Mouse (Mus musculus) kidney, embryonic 15.5 days (tissue): ENCODE measurements at regions not wholly inside any gene's neighbourhood (a gene's known extent, or its start where the extent isn't known, plus 50 kb on each side); places are given as distances from the start of the nearest gene placed in this dataset.

Experiments
- ATAC-seq: fragments of 200-750 bp; cut with Nextera tagmentation; replicated peaks from 2 replicates; pipeline ENCODE4 v1.8.0; 2017; ENCODE audit warnings: moderate TSS enrichment; ENCODE audit not compliant: low FRiP score
- H3K27ac ChIP-seq: fragments of 300-500 bp; sonication (generic); 2 replicates; pipeline ENCODE4 v1.5.1; 2015; ENCODE audit warnings: mild to moderate bottlenecking, inconsistent platforms
- H3K27me3 ChIP-seq: fragments of 300-500 bp; sonication (generic); 2 replicates; pipeline ENCODE4 v1.6.1; 2015; ENCODE audit warnings: inconsistent platforms
- H3K36me3 ChIP-seq: fragments of 300-500 bp; sonication (generic); 2 replicates; pipeline ENCODE4 v1.6.1; 2015; ENCODE audit warnings: inconsistent platforms
- H3K4me1 ChIP-seq: fragments of 300-500 bp; sonication (generic); 2 replicates; pipeline ENCODE4 v1.6.1; 2015; ENCODE audit warnings: inconsistent platforms
- H3K4me2 ChIP-seq: fragments of 300-500 bp; sonication (generic); 2 replicates; pipeline ENCODE4 v1.6.1; 2015; ENCODE audit warnings: moderate library complexity, mild to moderate bottlenecking, inconsistent platforms
- H3K4me3 ChIP-seq: fragments of 300-500 bp; sonication (generic); replicated peaks from 2 replicates; pipeline ENCODE4 v1.5.1; 2015; ENCODE audit warnings: mild to moderate bottlenecking, inconsistent platforms
- H3K9ac ChIP-seq: fragments of 300-500 bp; sonication (generic); 2 replicates; pipeline ENCODE4 v1.6.1; 2015; ENCODE audit warnings: mild to moderate bottlenecking, inconsistent platforms
- H3K9me3 ChIP-seq: fragments of 300-500 bp; sonication (generic); replicated peaks from 2 replicates; pipeline ENCODE4 v1.6.1; 2016; ENCODE audit warnings: inconsistent platforms
- WGBS: fragments of 180-500 bp; shearing (Covaris S2); methylation state at CpG from one replicate; pipeline ENCODE4 v1.1.7; 2015; ENCODE audit warnings: mixed read lengths; 5-methylcytosine and 5-hydroxymethylcytosine counted together

DNA sequence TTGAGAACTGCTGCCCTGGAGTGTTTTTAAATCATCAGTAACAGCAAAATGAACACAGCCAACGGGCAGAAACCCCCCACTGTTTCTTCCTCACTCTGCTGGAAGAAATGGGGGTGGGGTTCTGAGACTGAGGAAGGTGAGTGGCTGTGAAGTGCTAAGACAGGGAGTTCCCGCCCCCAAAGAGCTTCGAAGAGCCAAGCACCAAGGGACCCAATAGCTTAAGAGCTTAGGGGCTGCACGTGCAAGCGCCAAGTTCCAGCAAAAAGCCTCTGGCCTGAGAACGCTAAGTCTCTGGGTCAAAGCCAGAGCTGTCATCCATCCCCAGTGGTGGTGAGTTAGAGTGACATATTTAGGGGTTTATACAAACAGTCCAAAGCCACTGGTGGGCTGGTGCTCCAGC, 55.1 kb upstream of the Pcbd1 start:
- Histone ChIP-seq H3K4me3 (no peak overlapping the region), H3K27me3 (no peaks in the 10 kb centered on the region), H3K27ac (no peak overlapping the region), H3K4me1 (peaks cover 6% of the 10 kb centered on the region; the same call in 1 of the 2 replicates), H3K36me3 (no peaks in the 10 kb centered on the region), H3K9ac (no peak overlapping the region), H3K4me2 (no peak overlapping the region), H3K9me3 (no peaks in the 10 kb centered on the region)
- ATAC-seq: no peak
- WGBS: 47% methylated on average over 6 of the region's 6 CpGs

DNA sequence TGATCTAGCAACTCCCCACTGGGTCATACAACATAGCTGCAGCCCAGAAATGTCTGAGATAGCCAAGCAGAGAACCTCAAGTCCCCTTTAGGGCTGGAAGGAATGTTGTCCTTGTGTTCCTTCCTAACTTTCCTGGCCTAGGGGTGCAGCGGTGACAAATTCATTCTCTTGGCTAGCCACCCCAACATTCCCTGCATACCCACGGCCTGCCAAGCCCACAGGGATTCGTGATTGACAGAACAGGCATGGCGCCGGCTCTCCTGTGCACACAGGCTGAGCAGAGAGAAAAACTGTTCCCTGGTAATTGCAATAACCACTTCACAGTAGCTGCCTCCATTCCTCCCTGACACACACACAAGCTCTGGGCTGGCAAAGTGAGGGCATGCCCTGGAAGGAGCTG, 60.5 kb upstream of the Pcbd1 start:
- no peaks in the 10 kb centered on the region for H3K27me3 ChIP-seq
- no peaks in the 10 kb centered on the region for H3K9me3 ChIP-seq
- H3K4me3 ChIP-seq: no peak overlapping the region
- H3K9ac ChIP-seq: no peak overlapping the region
- no peak overlapping the region for H3K27ac ChIP-seq
- H3K36me3 ChIP-seq: no peaks in the 10 kb centered on the region
- 76% methylated on average over 5 of the region's 5 CpGs for WGBS
- H3K4me1 ChIP-seq: no peaks in the 10 kb centered on the region
- no peak for ATAC-seq
- no peak overlapping the region for H3K4me2 ChIP-seq

DNA sequence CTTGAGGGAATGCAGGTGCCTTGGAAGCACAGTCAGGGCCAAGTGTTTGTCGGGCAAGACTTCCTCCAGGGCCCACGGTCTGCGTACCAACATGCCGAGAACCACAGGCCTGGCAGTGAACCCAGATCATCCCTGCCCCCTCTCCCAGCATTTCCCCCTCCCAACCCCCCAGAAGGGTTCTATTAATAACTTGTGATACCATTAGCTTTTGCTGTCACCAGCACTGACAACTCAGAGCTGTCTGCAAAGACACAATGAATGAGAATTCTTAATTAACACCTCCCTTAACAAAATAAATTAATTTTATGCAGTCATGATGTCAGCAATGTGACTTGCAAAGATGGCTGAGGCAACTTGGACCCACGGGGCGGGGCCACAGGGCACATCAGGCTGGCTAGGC, 61.9 kb upstream of the Pcbd1 start:
- H3K4me3 ChIP-seq: no peak overlapping the region
- peaks cover 4% of the 10 kb centered on the region; the same call in 1 of the 2 replicates for H3K27me3 ChIP-seq
- ATAC-seq: no peak
- 77% methylated on average over 6 of the region's 6 CpGs for WGBS
- H3K4me2 ChIP-seq: no peak overlapping the region
- no peaks in the 10 kb centered on the region for H3K4me1 ChIP-seq
- no peak overlapping the region for H3K9ac ChIP-seq
- no peaks in the 10 kb centered on the region for H3K9me3 ChIP-seq
- H3K36me3 ChIP-seq: no peaks in the 10 kb centered on the region
- no peak overlapping the region for H3K27ac ChIP-seq

DNA sequence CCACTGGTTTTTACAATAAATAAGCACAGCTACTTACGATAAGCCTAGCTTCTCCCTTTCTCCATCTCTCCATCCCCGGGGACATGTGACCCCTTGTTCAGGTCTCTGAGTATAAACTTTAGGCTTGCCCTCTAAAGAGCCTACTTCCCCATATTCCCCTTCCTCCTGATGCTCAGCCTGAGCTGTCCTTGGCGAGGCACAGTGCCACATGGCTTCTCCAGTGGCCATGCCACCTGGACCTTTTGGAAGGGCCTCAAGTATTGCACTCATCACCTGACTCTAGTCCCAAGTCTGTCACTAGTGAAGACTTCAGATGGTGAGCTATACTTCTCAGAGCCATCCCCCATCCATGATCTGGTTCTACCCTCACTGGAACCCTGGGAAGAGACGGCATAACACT, 64.1 kb upstream of the Pcbd1 start:
- Histone ChIP-seq H3K27ac (no peak overlapping the region), H3K9ac (no peak overlapping the region), H3K4me1 (no peaks in the 10 kb centered on the region), H3K9me3 (no peaks in the 10 kb centered on the region), H3K4me2 (no peak overlapping the region), H3K27me3 (peaks cover 6% of the 10 kb centered on the region; the same call in 1 of the 2 replicates), H3K36me3 (no peaks in the 10 kb centered on the region), H3K4me3 (no peak overlapping the region)
- ATAC-seq: no peak
- WGBS: 85% methylated on average over 4 of the region's 4 CpGs

DNA sequence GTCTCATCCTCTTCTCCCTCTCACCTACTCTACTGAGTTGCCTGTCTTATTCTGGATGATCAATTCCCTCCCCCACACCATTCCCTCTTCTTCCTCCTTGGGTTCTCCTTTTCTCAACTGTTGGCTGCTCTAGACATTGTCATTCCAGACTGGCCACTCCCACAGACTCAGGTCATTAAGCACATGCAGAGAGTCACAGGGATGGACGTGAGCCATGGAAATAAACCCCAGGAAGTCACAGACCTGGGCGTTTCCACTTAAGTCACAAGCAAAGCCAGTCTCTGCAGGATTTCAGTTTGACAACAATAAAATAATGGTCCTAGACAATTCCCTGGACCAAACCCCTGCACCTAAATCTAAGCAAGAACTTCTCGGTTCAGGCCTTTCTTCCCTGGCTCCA, 65.0 kb upstream of the Pcbd1 start:
- ATAC-seq: no peak
- WGBS: 25% methylated on average over 3 of the region's 3 CpGs

DNA sequence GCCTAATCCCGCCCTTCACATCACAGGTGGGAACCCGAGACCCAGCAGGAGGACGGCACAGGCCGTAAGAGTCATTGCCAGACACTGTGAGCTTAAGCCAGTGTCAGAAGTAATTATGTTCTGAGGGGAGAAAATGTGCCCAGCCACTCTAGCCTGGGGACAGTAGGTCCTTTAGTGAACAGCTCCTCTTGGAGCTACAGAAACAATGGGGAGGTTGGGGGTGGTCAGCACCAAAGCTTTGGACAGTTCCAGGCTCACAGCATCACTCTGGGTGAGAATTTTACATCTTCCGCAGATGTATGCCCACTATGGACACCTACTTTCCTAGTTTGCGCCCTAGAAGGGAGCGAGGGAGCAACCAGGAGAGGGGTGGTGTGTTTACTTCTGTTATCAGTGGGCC, 65.7 kb upstream of the Pcbd1 start:
- H3K9me3 ChIP-seq: no peaks in the 10 kb centered on the region
- ATAC-seq: no peak

More for the DNA sequence above, 65.0 kb upstream of the Pcbd1 start:
- H3K27me3 ChIP-seq: peaks cover 6% of the 10 kb centered on the region; the same call in 1 of the 2 replicates
- H3K36me3 ChIP-seq: no peaks in the 10 kb centered on the region
- H3K9me3 ChIP-seq: no peaks in the 10 kb centered on the region
- H3K9ac ChIP-seq: no peak overlapping the region
- H3K27ac ChIP-seq: no peak overlapping the region
- no peak overlapping the region for H3K4me3 ChIP-seq
- H3K4me1 ChIP-seq: no peaks in the 10 kb centered on the region
- H3K4me2 ChIP-seq: no peak overlapping the region

DNA sequence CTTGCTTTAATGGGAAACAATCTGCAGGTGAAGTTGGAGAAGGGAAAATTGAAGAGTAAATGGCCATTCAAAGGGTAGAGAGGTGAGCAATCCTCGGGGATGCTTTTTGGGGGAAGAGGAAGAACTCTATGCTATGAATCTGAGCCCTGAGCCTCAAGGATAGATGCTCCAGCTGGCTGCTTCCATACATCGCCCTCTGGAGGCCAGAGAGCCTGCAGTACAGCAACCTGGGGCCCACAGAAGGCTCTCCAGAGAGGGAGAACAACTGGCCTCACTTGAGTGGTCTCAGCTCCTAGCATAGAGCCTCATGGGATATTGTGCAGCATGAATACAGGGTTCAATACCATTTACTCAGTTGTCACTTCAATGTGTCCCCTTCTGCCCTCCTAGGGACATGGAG, 69.6 kb upstream of the Pcbd1 start:
- WGBS: 24% methylated on average over 2 of the region's 2 CpGs
- no peak for ATAC-seq
- H3K4me1 ChIP-seq: no peaks in the 10 kb centered on the region

More for the DNA sequence above, 65.7 kb upstream of the Pcbd1 start:
- Histone ChIP-seq H3K36me3 (no peaks in the 10 kb centered on the region), H3K4me2 (no peak overlapping the region), H3K9ac (no peak overlapping the region), H3K4me1 (no peaks in the 10 kb centered on the region), H3K27me3 (peaks cover 6% of the 10 kb centered on the region; the same call in 1 of the 2 replicates), H3K27ac (no peak overlapping the region), H3K4me3 (no peak overlapping the region)
- WGBS: 33% methylated on average over 7 of the region's 7 CpGs

DNA sequence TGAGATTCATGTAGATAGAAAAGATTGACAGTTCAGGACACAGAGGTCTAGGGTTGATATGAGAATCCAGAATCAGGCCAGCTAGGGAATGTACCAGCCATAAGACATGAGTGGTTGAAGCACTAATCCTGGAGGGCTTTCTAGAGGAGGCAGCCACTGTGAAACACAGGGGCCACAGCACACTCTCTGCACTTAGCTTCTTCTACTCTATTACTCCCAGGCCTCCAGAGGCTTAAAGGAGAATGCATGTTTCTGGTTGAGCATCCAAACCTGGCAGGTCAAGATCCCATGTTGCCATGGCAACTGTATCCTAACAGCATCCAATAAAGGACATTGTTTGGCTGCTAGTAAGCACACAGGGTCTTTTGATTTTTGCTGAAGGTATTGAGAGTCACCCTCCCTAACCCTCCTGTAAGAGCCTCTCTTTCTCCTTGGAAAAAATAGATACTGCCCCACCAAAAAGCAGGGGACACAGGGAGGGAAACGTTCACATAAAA, 76.9 kb upstream of the Pcbd1 start:
- Histone ChIP-seq H3K9ac (no peak overlapping the region), H3K4me3 (no peak overlapping the region), H3K4me2 (no peak overlapping the region), H3K27me3 (no peaks in the 10 kb centered on the region), H3K4me1 (no peaks in the 10 kb centered on the region), H3K9me3 (no peaks in the 10 kb centered on the region), H3K36me3 (no peaks in the 10 kb centered on the region), H3K27ac (no peak overlapping the region)
- 71% methylated on average over 1 of the region's 1 CpGs for WGBS
- no peak for ATAC-seq

More for the DNA sequence above, 69.6 kb upstream of the Pcbd1 start:
- Histone ChIP-seq H3K27ac (no peak overlapping the region), H3K4me2 (no peak overlapping the region), H3K9ac (no peak overlapping the region), H3K27me3 (peaks cover 6% of the 10 kb centered on the region; the same call in 1 of the 2 replicates), H3K36me3 (no peaks in the 10 kb centered on the region), H3K9me3 (no peaks in the 10 kb centered on the region), H3K4me3 (no peak overlapping the region)

DNA sequence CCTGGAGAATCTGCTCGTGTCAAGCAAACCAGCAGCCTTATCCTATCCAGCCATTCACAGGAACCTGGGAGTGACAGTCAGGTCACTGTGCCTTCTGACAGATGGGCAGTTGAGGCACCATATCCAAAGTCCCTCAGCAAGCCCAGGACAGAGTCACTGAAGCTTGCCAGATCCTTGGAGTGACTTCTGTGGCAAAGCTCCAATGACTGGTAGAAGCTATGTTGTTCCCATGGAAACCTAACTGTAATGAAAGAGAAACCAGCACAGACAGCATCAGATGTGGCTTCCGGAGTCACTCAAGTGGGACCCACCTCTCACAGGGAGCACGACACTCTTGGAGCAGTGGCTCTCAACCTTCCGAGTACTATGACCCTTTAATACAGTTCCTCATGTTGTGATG, 78.4 kb upstream of the Pcbd1 start:
- Histone ChIP-seq H3K4me3 (no peak overlapping the region), H3K4me1 (no peaks in the 10 kb centered on the region), H3K36me3 (no peaks in the 10 kb centered on the region), H3K9ac (no peak overlapping the region), H3K9me3 (no peaks in the 10 kb centered on the region), H3K4me2 (no peak overlapping the region), H3K27ac (no peak overlapping the region), H3K27me3 (no peaks in the 10 kb centered on the region)
- WGBS: 52% methylated on average over 4 of the region's 4 CpGs
- ATAC-seq: no peak; the same call in 1 of the 2 replicates

DNA sequence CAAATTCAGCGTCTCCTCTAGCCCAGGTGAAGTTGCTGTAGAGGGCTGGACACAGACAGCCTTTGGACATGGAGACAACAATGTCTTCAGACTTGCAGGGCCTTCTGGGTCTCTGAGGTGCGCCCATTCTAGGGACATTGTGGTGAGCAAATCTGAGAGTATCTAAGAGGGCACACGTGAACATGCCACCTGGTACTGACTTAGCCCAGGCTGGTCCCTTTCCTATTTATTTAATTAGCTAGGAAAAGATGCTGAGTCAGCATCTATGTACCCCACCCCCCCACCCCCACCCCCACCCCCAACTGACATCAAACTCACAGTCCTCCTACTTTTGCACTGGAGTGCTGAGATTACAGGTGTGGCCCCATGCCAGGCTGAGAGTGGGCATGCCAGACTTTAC, 81.7 kb upstream of the Pcbd1 start:
- no peaks in the 10 kb centered on the region for H3K9me3 ChIP-seq
- no peak overlapping the region for H3K9ac ChIP-seq
- H3K27me3 ChIP-seq: no peaks in the 10 kb centered on the region
- no peaks in the 10 kb centered on the region for H3K36me3 ChIP-seq
- WGBS: 83% methylated on average over 3 of the region's 3 CpGs
- no peak overlapping the region for H3K4me3 ChIP-seq
- no peak overlapping the region for H3K4me2 ChIP-seq
- H3K27ac ChIP-seq: no peak overlapping the region
- ATAC-seq: no peak
- no peaks in the 10 kb centered on the region for H3K4me1 ChIP-seq

DNA sequence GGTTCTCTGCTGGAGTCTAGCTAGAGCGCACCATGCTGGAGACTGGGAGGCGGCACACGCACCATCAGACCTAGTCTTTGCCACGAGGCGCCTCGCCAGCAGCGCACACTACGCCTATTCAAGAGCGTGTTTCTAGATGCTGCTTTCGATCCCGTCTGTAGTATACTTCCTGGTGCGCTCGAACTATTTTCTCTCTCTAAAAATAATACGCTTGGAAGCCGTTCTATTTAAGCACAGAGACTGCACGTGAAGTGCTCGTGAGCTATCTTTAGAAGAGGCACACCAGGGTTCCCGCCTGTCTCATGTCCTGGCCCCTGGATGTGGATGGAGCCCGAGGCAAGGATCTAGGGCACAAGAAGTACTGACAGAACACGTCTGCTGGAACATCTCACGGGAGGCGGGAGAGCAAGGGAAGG, 87.4 kb upstream of the Pcbd1 start:
- Histone ChIP-seq H3K36me3 (no peaks in the 10 kb centered on the region), H3K9ac (no peak overlapping the region), H3K27ac (no peak overlapping the region), H3K4me1 (no peaks in the 10 kb centered on the region), H3K4me2 (no peak overlapping the region), H3K27me3 (no peaks in the 10 kb centered on the region), H3K9me3 (no peaks in the 10 kb centered on the region), H3K4me3 (no peak overlapping the region)
- no peak for ATAC-seq
- 94% methylated on average over 22 of the region's 22 CpGs for WGBS

DNA sequence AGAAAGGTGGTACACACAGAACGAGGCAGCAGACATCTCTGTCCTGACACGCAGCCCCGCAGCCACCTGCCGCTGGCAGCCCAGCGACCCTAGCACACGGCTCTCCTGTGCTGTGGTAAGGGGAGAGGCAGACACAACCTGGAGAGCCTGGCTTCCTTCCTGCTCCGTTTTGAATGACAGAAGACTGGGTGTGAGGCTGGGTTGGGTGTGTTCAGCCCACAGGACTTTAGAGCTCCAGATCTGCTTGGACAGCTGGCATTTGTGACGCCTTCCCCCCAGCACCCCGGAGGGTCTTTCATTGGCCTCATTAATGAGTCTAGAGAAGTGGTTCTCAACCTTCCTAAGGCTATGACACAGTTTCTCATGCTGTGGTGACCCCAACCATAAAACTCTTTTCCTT, 91.7 kb upstream of the Pcbd1 start:
- no peak for ATAC-seq
- Histone ChIP-seq H3K4me3 (no peak overlapping the region), H3K9ac (no peak overlapping the region), H3K36me3 (no peaks in the 10 kb centered on the region), H3K4me1 (no peaks in the 10 kb centered on the region), H3K9me3 (no peaks in the 10 kb centered on the region), H3K27ac (no peak overlapping the region), H3K4me2 (no peak overlapping the region), H3K27me3 (no peaks in the 10 kb centered on the region)
- 55% methylated on average over 9 of the region's 9 CpGs for WGBS

DNA sequence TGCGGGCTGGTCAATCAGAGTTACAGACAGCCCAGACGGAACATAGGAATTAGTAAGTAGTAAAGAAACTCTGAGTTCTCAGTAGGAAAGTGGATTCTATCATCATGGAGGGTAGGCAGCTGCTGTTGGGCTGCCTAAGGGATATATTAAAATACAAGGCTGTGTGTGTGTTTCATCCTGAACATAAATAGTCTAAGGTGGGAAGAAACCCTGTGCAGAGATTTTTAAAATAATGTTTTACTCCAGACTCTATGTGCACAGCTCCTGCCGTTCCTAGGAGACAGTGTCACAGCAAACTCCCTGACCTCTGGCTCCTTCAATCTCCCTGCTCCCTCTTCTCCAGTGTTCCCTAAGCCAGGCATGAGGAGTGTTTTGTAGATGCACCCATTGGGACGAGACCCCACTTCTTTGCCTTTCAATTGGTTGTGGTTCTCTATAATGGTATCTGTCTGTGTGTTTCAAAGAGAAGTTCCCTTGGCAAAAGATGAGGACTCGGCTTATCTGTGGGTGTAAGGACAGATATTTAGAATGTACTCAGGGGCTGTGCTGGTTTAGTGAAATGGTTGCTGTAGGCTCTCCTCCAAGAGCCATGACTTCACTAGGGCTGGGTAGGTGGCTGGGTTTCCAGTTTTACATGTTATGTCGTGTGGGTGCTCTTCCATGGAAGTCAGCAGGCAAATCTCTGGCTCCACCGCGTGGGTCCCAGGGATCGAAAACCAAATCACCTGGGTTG, 93.1 kb upstream of the Pcbd1 start:
- 85% methylated on average over 9 of the region's 9 CpGs for WGBS
- Histone ChIP-seq H3K4me3 (no peak overlapping the region), H3K9me3 (no peaks in the 10 kb centered on the region), H3K36me3 (no peaks in the 10 kb centered on the region), H3K4me1 (no peaks in the 10 kb centered on the region), H3K9ac (no peak overlapping the region), H3K4me2 (no peak overlapping the region), H3K27me3 (no peaks in the 10 kb centered on the region), H3K27ac (no peak overlapping the region)
- no peak for ATAC-seq
